Mouse (Mus musculus): Measurements from ENCODE around the gene Tubgcp5.

- TF ChIP-seq CTCF (conservative IDR thresholded peaks at IDR 0.05 in 1 of 2, IDR thresholded peaks at IDR 0.05 in 1 of 2; ENCODE audit: low read depth in 2 of 2, low read length in 2 of 2) = no peak
- TF ChIP-seq E2F4 (IDR thresholded peaks at IDR 0.05; ENCODE audit: insufficient replicate concordance, low read depth, low read length) = no peak
- no peak for TF ChIP-seq MYC (IDR thresholded peaks at IDR 0.05; ENCODE audit: low read depth, low read length)
- TF ChIP-seq ZMIZ1 (IDR thresholded peaks at IDR 0.05; ENCODE audit: low read depth, low read length) = no peak
- no peak for TF ChIP-seq ELF1 (IDR thresholded peaks at IDR 0.05; ENCODE audit: low read depth, low read length)
- TF ChIP-seq POLR2AphosphoS2 (IDR thresholded peaks at IDR 0.05; ENCODE audit: low read depth, low read length) = no peak; the same call in 1 of the 2 replicates
- no peak for TF ChIP-seq BHLHE40 (IDR thresholded peaks at IDR 0.05; ENCODE audit: low read depth, low read length)
Observed at GRCm38 (mm10) chr7:55793236-55793951, 560 bp upstream of the Tubgcp5 start.

All from CH12.LX (cell line).